Mouse (Mus musculus): ENCODE measurements around the gene Alcam. TPM values are rescaled to one million over a fixed set of nuclear protein-coding genes. Genes with fewer than 3 reads are reported as not detected.

The Alcam gene
- polyA plus RNA-seq, 1 experiment from 2014 or later, result 331 TPM

- no peak overlapping the region for H3K4me3 ChIP-seq (ENCODE audit: inconsistent target)
- 96% methylated on average over 3 of the region's 3 CpGs for WGBS (ENCODE audit: missing documents)
Measured at GRCm38 (mm10) chr16:52430073-52430472, 23.8 kb downstream of the Alcam start.

GRCm38 (mm10) chr16:52429661-52430060 is 24.2 kb downstream of the Alcam start:
- H3K27ac ChIP-seq, result no peak overlapping the region
- H3K36me3 ChIP-seq (ENCODE audit: inconsistent target), result no peaks in the 10 kb centered on the region
- H3K4me3 ChIP-seq (ENCODE audit: inconsistent target), result no peak overlapping the region

More at GRCm38 (mm10) chr16:52430073-52430472, 23.8 kb downstream of the Alcam start:
- Histone ChIP-seq H3K27ac (no peak overlapping the region), H3K36me3 (ENCODE audit: inconsistent target) (no peaks in the 10 kb centered on the region), H3K79me2 (ENCODE audit: inconsistent target) (peaks cover 100% of the 10 kb centered on the region)

GRCm38 (mm10) chr16:52428505-52428904 is 25.4 kb downstream of the Alcam start:
- Histone ChIP-seq H3K27ac (no peak overlapping the region), H3K4me3 (ENCODE audit: inconsistent target) (no peak overlapping the region), H3K79me2 (ENCODE audit: inconsistent target) (peaks cover 99% of the 10 kb centered on the region), H3K36me3 (ENCODE audit: inconsistent target) (no peaks in the 10 kb centered on the region)
- 93% methylated on average over 4 of the region's 4 CpGs for WGBS (ENCODE audit: missing documents)

More at GRCm38 (mm10) chr16:52429661-52430060, 24.2 kb downstream of the Alcam start:
- H3K79me2 ChIP-seq (ENCODE audit: inconsistent target), result peaks cover 100% of the 10 kb centered on the region

GRCm38 (mm10) chr16:52418568-52419158 is 35.2 kb downstream of the Alcam start:
- no peaks in the 10 kb centered on the region for H3K36me3 ChIP-seq (ENCODE audit: inconsistent target)
- H3K79me2 ChIP-seq (ENCODE audit: inconsistent target), result peaks cover 87% of the 10 kb centered on the region
- no peak overlapping the region for H3K4me3 ChIP-seq (ENCODE audit: inconsistent target)
- peak overlapping the region; percentile 85 for H3K27ac ChIP-seq
- 25% methylated on average over 5 of the region's 5 CpGs for WGBS (ENCODE audit: missing documents)

GRCm38 (mm10) chr16:52417982-52418381 is 35.9 kb downstream of the Alcam start:
- H3K27ac ChIP-seq, result peak overlapping the region; percentile 85
- H3K4me3 ChIP-seq (ENCODE audit: inconsistent target), result no peak overlapping the region
- H3K79me2 ChIP-seq (ENCODE audit: inconsistent target), result peaks cover 87% of the 10 kb centered on the region
- no peaks in the 10 kb centered on the region for H3K36me3 ChIP-seq (ENCODE audit: inconsistent target)
- 47% methylated on average over 5 of the region's 5 CpGs for WGBS (ENCODE audit: missing documents)

GRCm38 (mm10) chr16:52417146-52417545 is 36.7 kb downstream of the Alcam start:
- 22% methylated on average over 7 of the region's 7 CpGs for WGBS (ENCODE audit: missing documents)
- Histone ChIP-seq H3K27ac (peak overlapping the region; percentile 85), H3K36me3 (ENCODE audit: inconsistent target) (no peaks in the 10 kb centered on the region), H3K4me3 (ENCODE audit: inconsistent target) (no peak overlapping the region), H3K79me2 (ENCODE audit: inconsistent target) (peaks cover 87% of the 10 kb centered on the region)

GRCm38 (mm10) chr16:52413714-52414113 is 40.2 kb downstream of the Alcam start:
- Histone ChIP-seq H3K79me2 (ENCODE audit: inconsistent target) (peaks cover 90% of the 10 kb centered on the region), H3K36me3 (ENCODE audit: inconsistent target) (no peaks in the 10 kb centered on the region), H3K27ac (no peak overlapping the region), H3K4me3 (ENCODE audit: inconsistent target) (no peak overlapping the region)
- 31% methylated on average over 3 of the region's 3 CpGs for WGBS (ENCODE audit: missing documents)

GRCm38 (mm10) chr16:52406072-52406471 is 47.8 kb downstream of the Alcam start:
- H3K4me3 ChIP-seq (ENCODE audit: inconsistent target), result no peak overlapping the region
- H3K79me2 ChIP-seq (ENCODE audit: inconsistent target), result peaks cover 100% of the 10 kb centered on the region
- H3K27ac ChIP-seq, result no peak overlapping the region
- 100% methylated on average over 3 of the region's 3 CpGs for whole genome bisulfite sequencing (ENCODE audit: missing documents)
- H3K36me3 ChIP-seq (ENCODE audit: inconsistent target), result no peaks in the 10 kb centered on the region

- Histone ChIP-seq H3K79me2 (ENCODE audit: inconsistent target) (peaks cover 100% of the 10 kb centered on the region), H3K4me3 (ENCODE audit: inconsistent target) (no peak overlapping the region), H3K27ac (no peak overlapping the region), H3K36me3 (ENCODE audit: inconsistent target) (no peaks in the 10 kb centered on the region)
- 88% methylated on average over 2 of the region's 2 CpGs for WGBS (ENCODE audit: missing documents)
Measured at GRCm38 (mm10) chr16:52405272-52405671, 48.6 kb downstream of the Alcam start.

GRCm38 (mm10) chr16:52399112-52399511 is 54.8 kb downstream of the Alcam start:
- WGBS (ENCODE audit: missing documents), result 95% methylated on average over 3 of the region's 3 CpGs
- H3K36me3 ChIP-seq (ENCODE audit: inconsistent target), result no peaks in the 10 kb centered on the region
- no peak overlapping the region for H3K27ac ChIP-seq
- H3K4me3 ChIP-seq (ENCODE audit: inconsistent target), result no peak overlapping the region
- H3K79me2 ChIP-seq (ENCODE audit: inconsistent target), result peaks cover 100% of the 10 kb centered on the region

- Histone ChIP-seq H3K79me2 (ENCODE audit: inconsistent target) (peaks cover 100% of the 10 kb centered on the region), H3K4me3 (ENCODE audit: inconsistent target) (no peak overlapping the region), H3K36me3 (ENCODE audit: inconsistent target) (no peaks in the 10 kb centered on the region), H3K27ac (no peak overlapping the region)
- 91% methylated on average over 5 of the region's 5 CpGs for WGBS (ENCODE audit: missing documents)
Measured at GRCm38 (mm10) chr16:52386781-52387300, 67.0 kb downstream of the Alcam start.

GRCm38 (mm10) chr16:52383456-52384185 is 70.3 kb downstream of the Alcam start:
- Histone ChIP-seq H3K36me3 (ENCODE audit: inconsistent target) (no peaks in the 10 kb centered on the region), H3K79me2 (ENCODE audit: inconsistent target) (peaks cover 100% of the 10 kb centered on the region), H3K27ac (no peak overlapping the region), H3K4me3 (ENCODE audit: inconsistent target) (no peak overlapping the region)
- 93% methylated on average over 13 of the region's 13 CpGs for WGBS (ENCODE audit: missing documents)

- Histone ChIP-seq H3K79me2 (ENCODE audit: inconsistent target) (peaks cover 100% of the 10 kb centered on the region), H3K36me3 (ENCODE audit: inconsistent target) (no peaks in the 10 kb centered on the region), H3K4me3 (ENCODE audit: inconsistent target) (no peak overlapping the region), H3K27ac (no peak overlapping the region)
- WGBS (ENCODE audit: missing documents), result 87% methylated on average over 7 of the region's 7 CpGs
Measured at GRCm38 (mm10) chr16:52378811-52379597, 74.9 kb downstream of the Alcam start.

GRCm38 (mm10) chr16:52376827-52377226 is 77.0 kb downstream of the Alcam start:
- Histone ChIP-seq H3K27ac (no peak overlapping the region), H3K79me2 (ENCODE audit: inconsistent target) (peaks cover 92% of the 10 kb centered on the region), H3K36me3 (ENCODE audit: inconsistent target) (no peaks in the 10 kb centered on the region), H3K4me3 (ENCODE audit: inconsistent target) (no peak overlapping the region)
- WGBS (ENCODE audit: missing documents), result 76% methylated on average over 2 of the region's 2 CpGs

GRCm38 (mm10) chr16:52371956-52372355 is 81.9 kb downstream of the Alcam start:
- WGBS (ENCODE audit: missing documents), result 76% methylated on average over 2 of the region's 2 CpGs
- H3K4me3 ChIP-seq (ENCODE audit: inconsistent target), result no peak overlapping the region
- no peak overlapping the region for H3K27ac ChIP-seq
- H3K79me2 ChIP-seq (ENCODE audit: inconsistent target), result peaks cover 76% of the 10 kb centered on the region
- H3K36me3 ChIP-seq (ENCODE audit: inconsistent target), result no peaks in the 10 kb centered on the region
